Mouse (Mus musculus) C3H10T1/2 (cell line): ENCODE results near the gene Capza1. TPM values are rescaled to one million over a fixed set of nuclear protein-coding genes. Genes with fewer than 3 reads are reported as not detected.

Experiments
- polyA plus RNA-seq, 2 experiments: library from polyadenylated mRNA; unstranded; fragments of >200 nt; fragmentation: generic; extraction: Trizol; gene quantifications; one replicate each; pipeline ENCODE4 v1.2.1; 2012; ENCODE audit warnings: missing spikeins in 2 of 2

Gene Capza1
- polyA plus RNA-seq = 10 to 100 TPM in 1 of 2 experiments, 1 to 10 TPM in 1; 2.1 to 17.6 TPM

GRCm38 (mm10) chr3:104863786-104864650 lies at the start of gene Capza1, which contains the start of gene St7l:
Gene Capza1 (minus strand): TSS chr3:104864505.
Gene St7l (plus strand): TSS chr3:104864005.

GRCm38 (mm10) chr3:104817991-104818748 lies 46.1 kb downstream of the Capza1 start, which contains the start of gene Mov10:
Gene Mov10 (minus strand): TSS chr3:104818563.

GRCm38 (mm10) chr3:104788075-104788474 lies 76.2 kb downstream of the Capza1 start, which contains the start of gene Rhoc:
Gene Rhoc (plus strand): TSS chr3:104788375.

GRCm38 (mm10) chr3:104781471-104781903 lies 82.8 kb downstream of the Capza1 start, which contains the start of gene Fam19a3:
Gene Fam19a3 (minus strand): TSS chr3:104781840.

GRCm38 (mm10) chr3:104780561-104781420 lies 83.5 kb downstream of the Capza1 start, which contains the start of gene Ppm1j:
Gene Ppm1j (plus strand): TSS chr3:104781056.

Other genes starting within 250 kb of the Capza1 start
- 1 to 10 TPM in 1 of 2 experiments, under 1 TPM in 1; 0.82 to 3.4 TPM for gene Slc16a1, start 225.8 kb downstream of the Capza1 start, polyA plus RNA-seq
- gene Ppm1j, start 83.4 kb downstream of the Capza1 start, polyA plus RNA-seq = under 1 TPM in 1 of 2 experiments, not detected in 1; 0.02 TPM
- gene Fam19a3, start 82.7 kb downstream of the Capza1 start, polyA plus RNA-seq = not detected
- 100 to 1,000 TPM; 360 to 440 TPM for gene Rhoc, start 76.1 kb downstream of the Capza1 start, polyA plus RNA-seq
- 10 to 100 TPM; 12.6 to 29.9 TPM for gene Mov10, start 45.9 kb downstream of the Capza1 start, polyA plus RNA-seq
- 1 to 10 TPM; 1.8 to 8.2 TPM for gene St7l, start 500 bp downstream of the Capza1 start, polyA plus RNA-seq
- under 1 TPM; 0.01 to 0.26 TPM for gene Wnt2b, start 97.4 kb upstream of the Capza1 start, polyA plus RNA-seq
- gene Cttnbp2nl, start 188.6 kb upstream of the Capza1 start, polyA plus RNA-seq = 1 to 10 TPM in 1 of 2 experiments, under 1 TPM in 1; 0.69 to 6.4 TPM
- not detected for gene 4930564D02Rik, start 202.3 kb upstream of the Capza1 start, polyA plus RNA-seq